Mouse (Mus musculus): ENCODE results near the gene Wdr1. TPM values are rescaled to one million over a fixed set of nuclear protein-coding genes. Genes with fewer than 3 reads are reported as not detected.

The Wdr1 gene
- polyA plus RNA-seq, 1 experiment from 2014 or later: 256 TPM

GRCm38 (mm10) chr5:38509568-38509967, 53.5 kb downstream of the Wdr1 start:
- no peak overlapping the region for H3K9ac ChIP-seq (ENCODE audit: low read length)
- no peaks in the 10 kb centered on the region for H3K36me3 ChIP-seq (ENCODE audit: control insufficient read depth, insufficient read depth)
- no peak overlapping the region for H3K4me2 ChIP-seq (ENCODE audit: low read depth, low read length)
- H3K4me1 ChIP-seq (ENCODE audit: control insufficient read depth, insufficient read depth, low read length): no peaks in the 10 kb centered on the region
- 29% methylated on average over 4 of the region's 4 CpGs for WGBS
- H3K4me3 ChIP-seq (ENCODE audit: low read length): no peak overlapping the region
- H3K27me3 ChIP-seq (ENCODE audit: control insufficient read depth, insufficient read depth, low read length): no peaks in the 10 kb centered on the region; the same call in 1 of the 2 replicates
- H3K27ac ChIP-seq (ENCODE audit: low read length): no peak overlapping the region
- no peaks in the 10 kb centered on the region for H3K9me3 ChIP-seq (replicated peaks; ENCODE audit: control insufficient read depth, low read length)
- no peak for ATAC-seq (replicated peaks; ENCODE audit: extremely low read depth, insufficient read depth, low FRiP score)

- no peak overlapping the region for H3K9ac ChIP-seq (ENCODE audit: low read length)
- no peak overlapping the region for H3K4me2 ChIP-seq (ENCODE audit: low read depth, low read length)
- no peaks in the 10 kb centered on the region for H3K36me3 ChIP-seq (ENCODE audit: control insufficient read depth, insufficient read depth)
- H3K27me3 ChIP-seq (ENCODE audit: control insufficient read depth, insufficient read depth, low read length): no peaks in the 10 kb centered on the region
- no peaks in the 10 kb centered on the region for H3K4me1 ChIP-seq (ENCODE audit: control insufficient read depth, insufficient read depth, low read length)
- no peak for ATAC-seq (replicated peaks; ENCODE audit: extremely low read depth, insufficient read depth, low FRiP score)
- H3K27ac ChIP-seq (ENCODE audit: low read length): no peak overlapping the region
- 50% methylated on average over 3 of the region's 3 CpGs for WGBS
- no peaks in the 10 kb centered on the region for H3K9me3 ChIP-seq (replicated peaks; ENCODE audit: control insufficient read depth, low read length)
- H3K4me3 ChIP-seq (ENCODE audit: low read length): no peak overlapping the region
These were observed 57.6 kb downstream of the Wdr1 start for GRCm38 (mm10) chr5:38505435-38505765.

- Histone ChIP-seq H3K27me3 (ENCODE audit: control insufficient read depth, insufficient read depth, low read length) (no peaks in the 10 kb centered on the region), H3K9ac (ENCODE audit: low read length) (no peak overlapping the region), H3K4me3 (ENCODE audit: low read length) (no peak overlapping the region), H3K36me3 (ENCODE audit: control insufficient read depth, insufficient read depth) (no peaks in the 10 kb centered on the region), H3K27ac (ENCODE audit: low read length) (no peak overlapping the region), H3K4me1 (ENCODE audit: control insufficient read depth, insufficient read depth, low read length) (no peaks in the 10 kb centered on the region), H3K9me3 (replicated peaks; ENCODE audit: control insufficient read depth, low read length) (no peaks in the 10 kb centered on the region), H3K4me2 (ENCODE audit: low read depth, low read length) (no peak overlapping the region)
- 60% methylated on average over 6 of the region's 6 CpGs for WGBS
- no peak for ATAC-seq (replicated peaks; ENCODE audit: extremely low read depth, insufficient read depth, low FRiP score)
These were observed 58.1 kb downstream of the Wdr1 start for GRCm38 (mm10) chr5:38504747-38505434.

GRCm38 (mm10) chr5:38504116-38504515, 58.9 kb downstream of the Wdr1 start:
- no peak for ATAC-seq (replicated peaks; ENCODE audit: extremely low read depth, insufficient read depth, low FRiP score)
- H3K9me3 ChIP-seq (replicated peaks; ENCODE audit: control insufficient read depth, low read length): no peaks in the 10 kb centered on the region
- no peaks in the 10 kb centered on the region for H3K4me1 ChIP-seq (ENCODE audit: control insufficient read depth, insufficient read depth, low read length)
- no peaks in the 10 kb centered on the region for H3K36me3 ChIP-seq (ENCODE audit: control insufficient read depth, insufficient read depth)
- WGBS: 61% methylated on average over 1 of the region's 1 CpGs
- H3K4me3 ChIP-seq (ENCODE audit: low read length): no peak overlapping the region
- no peak overlapping the region for H3K27ac ChIP-seq (ENCODE audit: low read length)
- no peak overlapping the region for H3K4me2 ChIP-seq (ENCODE audit: low read depth, low read length)
- no peak overlapping the region for H3K9ac ChIP-seq (ENCODE audit: low read length)
- H3K27me3 ChIP-seq (ENCODE audit: control insufficient read depth, insufficient read depth, low read length): no peaks in the 10 kb centered on the region

GRCm38 (mm10) chr5:38502992-38503391, 60.0 kb downstream of the Wdr1 start, which contains the start of gene Slc2a9:
TSS of gene Slc2a9 (minus strand) at chr5:38503143.
- H3K4me3 ChIP-seq (ENCODE audit: low read length): no peak within 1 kb of the TSS
- no peak within 1 kb of the TSS for H3K9ac ChIP-seq (ENCODE audit: low read length)
- WGBS: 80% methylated on average over 4 of the region's 4 CpGs
- H3K4me1 ChIP-seq (ENCODE audit: control insufficient read depth, insufficient read depth, low read length): peaks cover 6% of the 10 kb centered on the region; the same call in 1 of the 2 replicates
- no peak for ATAC-seq (replicated peaks; ENCODE audit: extremely low read depth, insufficient read depth, low FRiP score)
- H3K9me3 ChIP-seq (replicated peaks; ENCODE audit: control insufficient read depth, low read length): no peaks in the 10 kb centered on the region
- no peak within 1 kb of the TSS for H3K27ac ChIP-seq (ENCODE audit: low read length)
- no peaks in the 10 kb centered on the region for H3K36me3 ChIP-seq (ENCODE audit: control insufficient read depth, insufficient read depth)
- no peaks in the 10 kb centered on the region for H3K27me3 ChIP-seq (ENCODE audit: control insufficient read depth, insufficient read depth, low read length)
- H3K4me2 ChIP-seq (ENCODE audit: low read depth, low read length): no peak within 1 kb of the TSS

- WGBS: 82% methylated on average over 8 of the region's 8 CpGs
- Histone ChIP-seq H3K27ac (ENCODE audit: low read length) (no peak overlapping the region), H3K4me1 (ENCODE audit: control insufficient read depth, insufficient read depth, low read length) (peaks cover 6% of the 10 kb centered on the region; the same call in 1 of the 2 replicates), H3K4me3 (ENCODE audit: low read length) (no peak overlapping the region), H3K4me2 (ENCODE audit: low read depth, low read length) (no peak overlapping the region), H3K9me3 (replicated peaks; ENCODE audit: control insufficient read depth, low read length) (no peaks in the 10 kb centered on the region), H3K36me3 (ENCODE audit: control insufficient read depth, insufficient read depth) (no peaks in the 10 kb centered on the region), H3K27me3 (ENCODE audit: control insufficient read depth, insufficient read depth, low read length) (no peaks in the 10 kb centered on the region), H3K9ac (ENCODE audit: low read length) (no peak overlapping the region)
- ATAC-seq (replicated peaks; ENCODE audit: extremely low read depth, insufficient read depth, low FRiP score): no peak
These were observed 63.0 kb downstream of the Wdr1 start for GRCm38 (mm10) chr5:38500043-38500442.

GRCm38 (mm10) chr5:38499316-38499811, 63.7 kb downstream of the Wdr1 start:
- Histone ChIP-seq H3K4me2 (ENCODE audit: low read depth, low read length) (no peak overlapping the region), H3K36me3 (ENCODE audit: control insufficient read depth, insufficient read depth) (no peaks in the 10 kb centered on the region), H3K4me3 (ENCODE audit: low read length) (no peak overlapping the region), H3K9me3 (replicated peaks; ENCODE audit: control insufficient read depth, low read length) (no peaks in the 10 kb centered on the region), H3K27ac (ENCODE audit: low read length) (no peak overlapping the region), H3K9ac (ENCODE audit: low read length) (no peak overlapping the region), H3K27me3 (ENCODE audit: control insufficient read depth, insufficient read depth, low read length) (no peaks in the 10 kb centered on the region), H3K4me1 (ENCODE audit: control insufficient read depth, insufficient read depth, low read length) (peaks cover 6% of the 10 kb centered on the region; the same call in 1 of the 2 replicates)
- ATAC-seq (replicated peaks; ENCODE audit: extremely low read depth, insufficient read depth, low FRiP score): no peak
- WGBS: 69% methylated on average over 7 of the region's 7 CpGs

- Histone ChIP-seq H3K9ac (ENCODE audit: low read length) (no peak overlapping the region), H3K27me3 (ENCODE audit: control insufficient read depth, insufficient read depth, low read length) (no peaks in the 10 kb centered on the region), H3K9me3 (replicated peaks; ENCODE audit: control insufficient read depth, low read length) (no peaks in the 10 kb centered on the region), H3K4me3 (ENCODE audit: low read length) (no peak overlapping the region), H3K36me3 (ENCODE audit: control insufficient read depth, insufficient read depth) (no peaks in the 10 kb centered on the region), H3K4me2 (ENCODE audit: low read depth, low read length) (no peak overlapping the region), H3K27ac (ENCODE audit: low read length) (no peak overlapping the region), H3K4me1 (ENCODE audit: control insufficient read depth, insufficient read depth, low read length) (peaks cover 6% of the 10 kb centered on the region; the same call in 1 of the 2 replicates)
- no peak for ATAC-seq (replicated peaks; ENCODE audit: extremely low read depth, insufficient read depth, low FRiP score)
- WGBS: 43% methylated on average over 5 of the region's 5 CpGs
These were observed 64.5 kb downstream of the Wdr1 start for GRCm38 (mm10) chr5:38498479-38498878.

- Histone ChIP-seq H3K4me1 (ENCODE audit: control insufficient read depth, insufficient read depth, low read length) (peaks cover 6% of the 10 kb centered on the region; the same call in 1 of the 2 replicates), H3K9ac (ENCODE audit: low read length) (no peak overlapping the region), H3K27me3 (ENCODE audit: control insufficient read depth, insufficient read depth, low read length) (no peaks in the 10 kb centered on the region), H3K9me3 (replicated peaks; ENCODE audit: control insufficient read depth, low read length) (no peaks in the 10 kb centered on the region), H3K4me2 (ENCODE audit: low read depth, low read length) (no peak overlapping the region), H3K36me3 (ENCODE audit: control insufficient read depth, insufficient read depth) (no peaks in the 10 kb centered on the region), H3K4me3 (ENCODE audit: low read length) (no peak overlapping the region), H3K27ac (ENCODE audit: low read length) (no peak overlapping the region)
- 64% methylated on average over 8 of the region's 8 CpGs for WGBS
- ATAC-seq (replicated peaks; ENCODE audit: extremely low read depth, insufficient read depth, low FRiP score): no peak
These were observed 66.4 kb downstream of the Wdr1 start for GRCm38 (mm10) chr5:38496491-38497057.
